Mouse (Mus musculus) erythroblast, embryonic 14.5 days (primary cell): Measurements from ENCODE around the gene Ptprj.

ENCODE experiments used
- GATA1 ChIP-seq: IDR thresholded peaks from 2 replicates; pipeline ENCODE4 v1.6.1; 2012; ENCODE audit warnings: low read length, inconsistent platforms, mixed read lengths
- TAL1 ChIP-seq: IDR thresholded peaks from 3 replicates; pipeline ENCODE4 v1.6.1; 2012; ENCODE audit warnings: low read length, inconsistent platforms, mixed read lengths

DNA sequence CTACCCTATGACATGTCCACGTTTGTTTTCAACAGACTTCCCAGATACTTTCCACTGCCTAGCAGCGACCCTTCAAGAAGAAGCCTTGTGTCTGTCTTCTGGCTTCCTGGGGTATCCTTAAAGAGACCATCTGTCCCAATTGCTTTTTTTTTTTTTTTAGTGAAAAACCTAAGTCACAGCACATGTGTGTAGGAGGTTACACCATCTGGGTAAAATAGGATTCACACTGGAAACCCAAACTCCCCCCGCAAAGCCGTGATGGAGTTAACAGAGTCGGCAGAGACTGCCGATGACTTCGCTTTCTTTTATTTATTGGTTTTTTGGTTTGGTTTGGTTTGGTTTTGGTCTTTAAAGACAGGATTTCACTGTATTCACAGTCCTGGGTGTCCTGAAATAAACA is 12.4 kb downstream of the Ptprj start:
- TF ChIP-seq TAL1 (no peak), GATA1 (no peak)
